Mouse (Mus musculus) adrenal gland, adult (tissue): ENCODE data around the gene Olfr282.

ENCODE experiments used
- DNase-seq, 2 experiments: peaks; one replicate each; pipeline ENCODE4 v3.0.0; 2022 to 2023; ENCODE audit warnings: low spot score in 1 of 2; ENCODE audit not compliant: inconsistent age in 2 of 2

Gene Olfr282

GRCm38 (mm10) chr15:98471539-98471938 lies 40.5 kb downstream of the Olfr282 start:
- no peak for DNase-seq

- no peak for DNase-seq
Observed at GRCm38 (mm10) chr15:98474958-98475357, 43.9 kb downstream of the Olfr282 start.

- DNase-seq, result peak; percentile 14 to 81
Observed at GRCm38 (mm10) chr15:98475382-98475781, 44.4 kb downstream of the Olfr282 start.

- DNase-seq, result no peak
Observed at GRCm38 (mm10) chr15:98476281-98476680, 45.3 kb downstream of the Olfr282 start.

GRCm38 (mm10) chr15:98479568-98480102 lies 48.6 kb downstream of the Olfr282 start:
- no peak for DNase-seq

- no peak for DNase-seq
Observed at GRCm38 (mm10) chr15:98482701-98483100, 51.7 kb downstream of the Olfr282 start, which contains the start of gene Lalba. TSS of gene Lalba (minus strand) at chr15:98482721.

GRCm38 (mm10) chr15:98483907-98484886 lies 53.2 kb downstream of the Olfr282 start:
- DNase-seq, result peak in 1 of 2 experiments; percentile 39

- no peak for DNase-seq
Observed at GRCm38 (mm10) chr15:98486433-98487021, 55.5 kb downstream of the Olfr282 start.
